Mouse (Mus musculus) heart, adult 11 months (tissue): Measurements from ENCODE around the gene Mars.
A peak's percentile ranks its signal among the peaks of the same experiment; 100 is the strongest.

Experiments
- DNase-seq: peaks from one replicate; pipeline ENCODE4 v3.0.0; 2022

Gene Mars

GRCm38 (mm10) chr10:127285644-127286043 lies 25.9 kb downstream of the Mars start:
- DNase-seq: peak; percentile 95

GRCm38 (mm10) chr10:127284724-127285500 lies 26.7 kb downstream of the Mars start:
- peak; percentile 92 for DNase-seq

GRCm38 (mm10) chr10:127284105-127284622 lies 27.4 kb downstream of the Mars start:
- DNase-seq: peak; percentile 93

- DNase-seq: peak; percentile 94
Measured at GRCm38 (mm10) chr10:127282620-127283215, 28.9 kb downstream of the Mars start.

GRCm38 (mm10) chr10:127281316-127281715 lies 30.3 kb downstream of the Mars start:
- DNase-seq: no peak

GRCm38 (mm10) chr10:127279730-127280129 lies 31.9 kb downstream of the Mars start:
- DNase-seq: no peak

GRCm38 (mm10) chr10:127274261-127275022 lies 37.1 kb downstream of the Mars start:
- DNase-seq: peak; percentile 82

GRCm38 (mm10) chr10:127272371-127272770 lies 39.2 kb downstream of the Mars start:
- DNase-seq: no peak

- no peak for DNase-seq
Measured at GRCm38 (mm10) chr10:127269884-127270283, 41.7 kb downstream of the Mars start.

- peak; percentile 93 for DNase-seq
Measured at GRCm38 (mm10) chr10:127269036-127269435, 42.5 kb downstream of the Mars start.

- peak; percentile 97 for DNase-seq
Measured at GRCm38 (mm10) chr10:127268401-127268800, 43.2 kb downstream of the Mars start.

- no peak for DNase-seq
Measured at GRCm38 (mm10) chr10:127267318-127267717, 44.3 kb downstream of the Mars start.

- peak; percentile 100 for DNase-seq
Measured at GRCm38 (mm10) chr10:127266112-127267091, 45.2 kb downstream of the Mars start, which contains the start of gene Dctn2. Dctn2 (plus strand) TSS chr10:127266368.

- no peak for DNase-seq
Measured at GRCm38 (mm10) chr10:127265727-127266111, 45.9 kb downstream of the Mars start.

- no peak for DNase-seq
Measured at GRCm38 (mm10) chr10:127264971-127265370, 46.6 kb downstream of the Mars start.

- DNase-seq: no peak
Measured at GRCm38 (mm10) chr10:127264336-127264735, 47.2 kb downstream of the Mars start.

- DNase-seq: no peak
Measured at GRCm38 (mm10) chr10:127263631-127264030, 48.0 kb downstream of the Mars start.

GRCm38 (mm10) chr10:127262548-127263398 lies 48.8 kb downstream of the Mars start, which contains the start of gene Kif5a:
Kif5a (minus strand) TSS chr10:127263348.
- no peak for DNase-seq

- DNase-seq: no peak
Measured at GRCm38 (mm10) chr10:127261706-127262547, 49.7 kb downstream of the Mars start.

- no peak for DNase-seq
Measured at GRCm38 (mm10) chr10:127258489-127258888, 53.1 kb downstream of the Mars start.
